Mouse (Mus musculus): ENCODE results near the gene Neurod2.

The Neurod2 gene

GRCm38 (mm10) chr11:98348083-98348961 is 18.9 kb upstream of the Neurod2 start, which contains the start of gene Ppp1r1b:
TSS of gene Ppp1r1b (plus strand) at chr11:98348404.
- Histone ChIP-seq H3K4me1 (replicated peaks; ENCODE audit: low read depth, low read length) (peaks cover 57% of the 10 kb centered on the region), H3K27me3 (ENCODE audit: insufficient read depth, low read length) (peaks cover 85% of the 10 kb centered on the region), H3K36me3 (ENCODE audit: insufficient read depth, low read length) (no peaks in the 10 kb centered on the region), H3K9me3 (ENCODE audit: low read length) (no peaks in the 10 kb centered on the region), H3K4me3 (replicated peaks; ENCODE audit: low read length) (peak within 1 kb of the TSS; percentile 85)
- TF ChIP-seq CTCF (conservative IDR thresholded peaks at IDR 0.05; ENCODE audit: low read length), result no peak
- no peak for TF ChIP-seq POU5F1 (IDR thresholded peaks at IDR 0.05; ENCODE audit: borderline replicate concordance, low read length)
- no peak for TF ChIP-seq NANOG (IDR thresholded peaks at IDR 0.05; ENCODE audit: borderline replicate concordance, low read length)

- TF ChIP-seq NANOG (IDR thresholded peaks at IDR 0.05; ENCODE audit: borderline replicate concordance, low read length), result no peak
- TF ChIP-seq CTCF (conservative IDR thresholded peaks at IDR 0.05; ENCODE audit: low read length), result no peak
- no peak for TF ChIP-seq POU5F1 (IDR thresholded peaks at IDR 0.05; ENCODE audit: borderline replicate concordance, low read length)
- Histone ChIP-seq H3K4me1 (replicated peaks; ENCODE audit: low read depth, low read length) (peaks cover 53% of the 10 kb centered on the region), H3K4me3 (replicated peaks; ENCODE audit: low read length) (peak overlapping the region; percentile 85; the same call in 1 of the 2 replicates), H3K9me3 (ENCODE audit: low read length) (no peaks in the 10 kb centered on the region), H3K27me3 (ENCODE audit: insufficient read depth, low read length) (peaks cover 83% of the 10 kb centered on the region), H3K36me3 (ENCODE audit: insufficient read depth, low read length) (no peaks in the 10 kb centered on the region)
Observed at GRCm38 (mm10) chr11:98347385-98348082, 18.1 kb upstream of the Neurod2 start.

- H3K4me1 ChIP-seq (replicated peaks; ENCODE audit: low read depth, low read length), result peaks cover 50% of the 10 kb centered on the region
- no peaks in the 10 kb centered on the region for H3K9me3 ChIP-seq (ENCODE audit: low read length)
- no peak for TF ChIP-seq CTCF (conservative IDR thresholded peaks at IDR 0.05; ENCODE audit: low read length)
- TF ChIP-seq NANOG (IDR thresholded peaks at IDR 0.05; ENCODE audit: borderline replicate concordance, low read length), result no peak
- TF ChIP-seq POU5F1 (IDR thresholded peaks at IDR 0.05; ENCODE audit: borderline replicate concordance, low read length), result no peak
- no peaks in the 10 kb centered on the region for H3K36me3 ChIP-seq (ENCODE audit: insufficient read depth, low read length)
- no peak overlapping the region for H3K4me3 ChIP-seq (replicated peaks; ENCODE audit: low read length)
- peaks cover 82% of the 10 kb centered on the region for H3K27me3 ChIP-seq (ENCODE audit: insufficient read depth, low read length)
Observed at GRCm38 (mm10) chr11:98346168-98346567, 16.7 kb upstream of the Neurod2 start.

- no peak for TF ChIP-seq POU5F1 (IDR thresholded peaks at IDR 0.05; ENCODE audit: borderline replicate concordance, low read length)
- no peak for TF ChIP-seq NANOG (IDR thresholded peaks at IDR 0.05; ENCODE audit: borderline replicate concordance, low read length)
- peak; percentile 69 for TF ChIP-seq CTCF (conservative IDR thresholded peaks at IDR 0.05; ENCODE audit: low read length)
- Histone ChIP-seq H3K4me1 (replicated peaks; ENCODE audit: low read depth, low read length) (peaks cover 46% of the 10 kb centered on the region), H3K9me3 (ENCODE audit: low read length) (no peaks in the 10 kb centered on the region), H3K4me3 (replicated peaks; ENCODE audit: low read length) (no peak overlapping the region), H3K27me3 (ENCODE audit: insufficient read depth, low read length) (peaks cover 81% of the 10 kb centered on the region), H3K36me3 (ENCODE audit: insufficient read depth, low read length) (no peaks in the 10 kb centered on the region)
Observed at GRCm38 (mm10) chr11:98345253-98345652, 15.8 kb upstream of the Neurod2 start.

- Histone ChIP-seq H3K4me3 (replicated peaks; ENCODE audit: low read length) (peak overlapping the region; percentile 17; the same call in 1 of the 2 replicates), H3K27me3 (ENCODE audit: insufficient read depth, low read length) (peaks cover 80% of the 10 kb centered on the region), H3K36me3 (ENCODE audit: insufficient read depth, low read length) (no peaks in the 10 kb centered on the region), H3K9me3 (ENCODE audit: low read length) (no peaks in the 10 kb centered on the region), H3K4me1 (replicated peaks; ENCODE audit: low read depth, low read length) (peaks cover 44% of the 10 kb centered on the region)
- TF ChIP-seq CTCF (conservative IDR thresholded peaks at IDR 0.05; ENCODE audit: low read length) (peak; percentile 79), NANOG (IDR thresholded peaks at IDR 0.05; ENCODE audit: borderline replicate concordance, low read length) (no peak)
Observed at GRCm38 (mm10) chr11:98342000-98342945, 12.8 kb upstream of the Neurod2 start.

- TF ChIP-seq POU5F1 (IDR thresholded peaks at IDR 0.05; ENCODE audit: borderline replicate concordance, low read length), result no peak
- TF ChIP-seq NANOG (IDR thresholded peaks at IDR 0.05; ENCODE audit: borderline replicate concordance, low read length), result no peak
- TF ChIP-seq CTCF (conservative IDR thresholded peaks at IDR 0.05; ENCODE audit: low read length), result no peak
- Histone ChIP-seq H3K4me1 (replicated peaks; ENCODE audit: low read depth, low read length) (peaks cover 41% of the 10 kb centered on the region), H3K9me3 (ENCODE audit: low read length) (no peaks in the 10 kb centered on the region), H3K4me3 (replicated peaks; ENCODE audit: low read length) (no peak overlapping the region), H3K36me3 (ENCODE audit: insufficient read depth, low read length) (no peaks in the 10 kb centered on the region), H3K27me3 (ENCODE audit: insufficient read depth, low read length) (peaks cover 80% of the 10 kb centered on the region)
Observed at GRCm38 (mm10) chr11:98341174-98341573, 11.7 kb upstream of the Neurod2 start.

GRCm38 (mm10) chr11:98340597-98340996 is 11.1 kb upstream of the Neurod2 start:
- TF ChIP-seq POU5F1 (IDR thresholded peaks at IDR 0.05; ENCODE audit: borderline replicate concordance, low read length) (no peak), CTCF (conservative IDR thresholded peaks at IDR 0.05; ENCODE audit: low read length) (no peak), NANOG (IDR thresholded peaks at IDR 0.05; ENCODE audit: borderline replicate concordance, low read length) (no peak)
- H3K4me3 ChIP-seq (replicated peaks; ENCODE audit: low read length), result no peak overlapping the region
- peaks cover 82% of the 10 kb centered on the region for H3K27me3 ChIP-seq (ENCODE audit: insufficient read depth, low read length)
- peaks cover 41% of the 10 kb centered on the region for H3K4me1 ChIP-seq (replicated peaks; ENCODE audit: low read depth, low read length)
- no peaks in the 10 kb centered on the region for H3K36me3 ChIP-seq (ENCODE audit: insufficient read depth, low read length)
- no peaks in the 10 kb centered on the region for H3K9me3 ChIP-seq (ENCODE audit: low read length)
